Mouse (Mus musculus): ENCODE data around the gene Pigl. TPM values are rescaled to one million over a fixed set of nuclear protein-coding genes. Genes with fewer than 3 reads are reported as not detected.
A peak's percentile ranks its signal among the peaks of the same experiment; 100 is the strongest.

Pigl gene
- polyA plus RNA-seq, 1 experiment = 7.3 TPM

DNA sequence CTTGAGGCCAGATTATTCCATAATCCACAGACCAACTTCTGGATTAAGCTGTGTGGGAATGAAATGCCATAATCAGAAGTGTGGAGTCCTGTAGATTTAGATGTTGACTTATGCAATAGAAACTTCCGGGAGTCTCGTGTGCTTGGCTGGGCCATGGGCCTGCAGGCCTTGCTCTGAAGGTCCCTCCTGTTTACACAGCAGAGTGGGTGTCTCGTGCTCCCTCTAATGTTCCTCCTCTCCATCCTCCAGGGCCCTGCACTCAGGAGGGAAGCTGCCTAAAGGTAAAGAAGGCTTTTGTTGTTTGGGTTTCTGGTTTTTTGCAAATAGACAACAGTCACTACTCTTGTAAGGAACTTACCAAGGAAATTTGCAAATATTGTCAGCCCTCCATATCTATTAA lies 51.3 kb downstream of the Pigl start:
- DNase-seq (ENCODE audit: low read depth, low spot score) = no peak
- WGBS = 42% methylated on average over 3 of the region's 3 CpGs

DNA sequence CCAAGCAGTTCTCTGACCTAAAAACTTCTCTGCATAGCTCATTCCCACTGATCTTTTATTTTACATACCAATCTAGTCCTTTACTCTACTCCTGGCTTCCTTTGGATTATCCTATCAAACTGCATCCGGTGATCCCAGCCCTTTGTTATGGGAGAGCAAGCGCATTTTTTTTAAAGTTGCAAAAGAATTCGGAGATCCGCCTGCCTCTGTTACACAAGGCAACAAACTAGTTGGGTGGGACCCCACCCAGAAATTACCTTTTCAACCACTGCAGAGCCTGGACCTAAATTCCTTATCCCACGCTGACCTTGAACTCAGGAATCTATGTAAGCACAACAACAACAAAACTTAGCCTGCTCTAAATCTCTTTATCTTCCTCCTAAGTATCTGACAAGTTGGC lies 52.7 kb downstream of the Pigl start:
- DNase-seq (ENCODE audit: low read depth, low spot score) = no peak
- WGBS = 68% methylated on average over 5 of the region's 5 CpGs

DNA sequence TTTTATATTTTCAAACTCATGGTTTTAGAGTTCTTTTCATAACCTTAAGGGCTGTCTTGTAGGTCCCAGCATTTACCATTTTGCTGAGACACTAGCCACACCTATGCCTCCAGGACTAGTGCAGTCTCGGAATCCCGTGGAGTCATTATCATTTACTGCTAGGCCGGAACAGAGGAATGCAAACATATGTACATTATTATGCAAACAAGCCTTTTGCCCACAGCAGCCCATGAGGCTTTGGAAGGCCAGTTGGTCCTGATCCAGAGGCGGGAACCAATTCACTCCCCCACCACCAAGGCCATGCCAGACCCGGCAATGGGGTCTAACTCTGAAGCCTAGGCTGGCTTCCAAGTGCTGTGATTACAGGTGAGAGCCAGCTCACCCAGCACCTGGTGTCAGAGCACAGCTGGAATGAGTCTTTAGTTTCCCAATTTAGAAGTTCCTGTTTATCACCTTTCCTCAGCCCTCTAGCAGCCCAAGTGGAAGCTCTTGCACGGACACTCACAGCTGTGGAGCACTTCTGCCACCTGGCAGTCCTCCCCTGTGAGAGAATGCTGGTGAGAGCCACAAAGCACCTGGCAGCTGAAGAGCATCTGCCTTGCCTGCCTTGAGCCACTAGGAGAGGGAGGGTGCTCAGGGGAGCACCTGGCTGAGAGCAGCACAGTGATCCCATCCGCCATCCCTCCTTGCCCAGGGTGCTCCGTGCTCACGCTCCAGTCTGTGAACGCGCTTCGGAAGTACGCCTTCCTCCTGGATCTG lies 53.4 kb downstream of the Pigl start:
- 60% methylated on average over 13 of the region's 13 CpGs for WGBS
- no peak for DNase-seq (ENCODE audit: low read depth, low spot score)

DNA sequence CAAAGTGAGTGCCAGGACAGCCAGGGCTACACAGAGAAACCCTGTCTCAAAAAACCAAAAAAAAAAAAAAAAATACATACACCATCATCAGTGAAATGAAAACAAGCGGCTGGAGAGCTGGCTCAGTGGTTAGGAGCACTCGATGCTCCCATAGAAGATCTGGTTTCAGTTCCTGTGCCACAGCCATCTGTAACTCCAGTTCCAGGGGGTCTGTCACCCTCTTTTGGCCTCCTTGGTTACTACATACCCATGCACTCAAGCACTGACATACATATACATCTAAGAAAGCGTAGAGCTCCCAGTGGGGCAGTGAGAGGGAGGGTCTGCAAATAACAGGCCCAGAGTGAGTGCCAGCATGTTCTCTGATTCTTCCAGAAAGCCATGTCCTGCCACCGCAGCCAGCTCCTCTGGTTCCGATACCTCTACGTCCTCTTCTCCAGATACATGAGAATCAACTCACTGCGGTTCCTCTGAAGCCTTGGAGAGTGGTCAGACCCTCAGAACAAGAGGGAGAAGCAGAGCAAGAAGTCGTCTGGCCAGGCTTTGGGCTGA lies 54.3 kb downstream of the Pigl start:
- 91% methylated on average over 8 of the region's 8 CpGs for WGBS
- no peak for DNase-seq (ENCODE audit: low read depth, low spot score)

DNA sequence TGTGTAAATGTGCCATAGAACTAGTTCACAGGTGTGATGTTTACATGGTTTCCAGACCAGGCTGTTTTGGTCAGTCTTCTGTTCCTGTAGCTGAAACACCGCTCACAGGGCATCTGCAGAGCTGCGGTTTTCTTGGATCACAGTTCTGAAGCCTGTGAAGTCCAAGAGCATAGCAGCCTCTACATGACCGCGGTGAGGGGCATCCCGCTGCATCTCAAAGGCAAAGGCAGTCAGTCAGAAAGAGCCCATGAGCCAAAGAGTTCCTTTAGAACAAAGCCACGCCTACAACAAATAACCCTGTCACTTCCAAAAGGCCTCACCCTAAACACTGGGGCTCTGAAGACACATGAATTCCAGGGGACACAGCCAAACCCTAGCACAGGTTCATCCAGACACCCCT lies 55.1 kb downstream of the Pigl start:
- no peak for DNase-seq (ENCODE audit: low read depth, low spot score)
- WGBS = 79% methylated on average over 6 of the region's 6 CpGs

DNA sequence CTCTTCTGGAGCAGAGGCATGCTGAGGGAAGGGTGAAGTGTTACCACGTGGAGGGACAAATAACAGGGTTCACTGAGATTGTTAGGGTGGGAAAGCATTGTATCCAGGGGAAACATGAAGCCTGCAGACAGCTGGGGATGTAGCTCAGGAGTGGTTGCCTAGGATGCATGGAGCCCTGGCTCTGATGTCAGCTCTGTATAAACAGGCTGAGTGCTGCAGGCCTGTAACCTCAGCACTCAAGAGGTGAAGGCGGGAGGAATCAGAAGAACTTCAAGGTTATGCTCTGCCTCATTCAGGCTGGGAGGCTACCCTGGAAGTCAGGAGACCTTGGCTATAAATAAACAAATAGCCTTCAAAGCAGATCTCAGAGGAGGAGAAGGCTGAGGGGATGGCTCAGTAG lies 60.7 kb downstream of the Pigl start:
- 49% methylated on average over 2 of the region's 2 CpGs for WGBS
- no peak for DNase-seq (ENCODE audit: low read depth, low spot score)

DNA sequence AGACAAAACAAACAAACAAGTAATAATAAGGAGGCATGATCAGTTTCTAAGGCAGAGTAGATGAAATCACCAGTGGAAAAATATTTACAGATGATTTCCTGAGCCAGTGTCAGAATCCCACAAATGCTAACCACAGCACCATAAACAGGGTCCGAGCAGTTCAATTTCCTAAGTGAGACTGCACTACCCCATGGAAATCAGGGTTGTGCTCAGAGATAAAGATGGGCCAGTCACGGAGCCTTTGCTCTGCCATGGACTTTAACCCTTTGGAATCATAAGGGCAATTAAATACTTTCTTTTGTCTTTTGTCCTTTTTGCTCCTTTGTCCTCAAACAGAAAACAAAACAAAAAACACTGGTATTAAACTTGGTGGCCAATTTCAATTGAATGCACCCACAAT lies 64.0 kb downstream of the Pigl start:
- WGBS = 34% methylated on average over 2 of the region's 2 CpGs
- no peak for DNase-seq (ENCODE audit: low read depth, low spot score)

DNA sequence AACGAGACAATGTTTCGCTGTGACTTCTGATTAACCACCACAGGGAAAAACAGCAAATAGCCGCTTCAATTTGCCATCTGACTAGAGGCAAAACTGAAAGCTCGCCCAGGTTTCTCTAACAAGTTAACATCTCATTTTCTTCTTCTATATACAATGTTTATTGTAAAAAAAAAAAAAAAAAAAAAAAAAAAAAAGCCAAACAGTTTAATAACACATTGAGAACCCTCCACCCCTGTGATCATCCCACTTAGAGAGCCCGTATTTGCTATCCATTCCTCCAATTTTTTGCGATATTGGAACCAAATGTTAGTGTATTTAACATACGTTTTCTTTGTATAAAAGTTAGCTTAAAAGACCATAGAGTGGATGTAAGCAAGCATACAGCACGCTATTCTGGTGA lies 78.8 kb downstream of the Pigl start:
- 79% methylated on average over 8 of the region's 8 CpGs for WGBS
- DNase-seq (ENCODE audit: low read depth, low spot score) = no peak

DNA sequence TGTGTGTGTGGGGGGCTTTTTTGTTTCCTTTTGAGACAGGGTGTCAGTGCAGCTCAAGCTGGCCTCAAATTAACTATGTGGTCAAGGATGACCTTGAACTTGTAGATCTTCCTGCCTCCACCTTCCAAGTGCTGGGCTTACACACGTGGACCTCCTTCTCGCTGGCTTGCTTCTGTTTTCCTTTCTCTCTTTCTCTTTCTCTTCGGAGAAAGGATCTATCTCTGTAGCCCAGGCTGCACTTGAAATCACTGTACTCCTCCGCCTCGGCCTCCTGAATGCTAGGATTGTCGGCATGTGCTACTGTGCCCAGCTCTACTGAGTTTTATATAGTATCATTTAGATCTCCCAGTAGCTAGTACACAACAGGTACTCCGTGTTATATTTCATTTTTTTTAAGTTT lies 79.3 kb downstream of the Pigl start:
- 29% methylated on average over 7 of the region's 7 CpGs for WGBS
- no peak for DNase-seq (ENCODE audit: low read depth, low spot score)

DNA sequence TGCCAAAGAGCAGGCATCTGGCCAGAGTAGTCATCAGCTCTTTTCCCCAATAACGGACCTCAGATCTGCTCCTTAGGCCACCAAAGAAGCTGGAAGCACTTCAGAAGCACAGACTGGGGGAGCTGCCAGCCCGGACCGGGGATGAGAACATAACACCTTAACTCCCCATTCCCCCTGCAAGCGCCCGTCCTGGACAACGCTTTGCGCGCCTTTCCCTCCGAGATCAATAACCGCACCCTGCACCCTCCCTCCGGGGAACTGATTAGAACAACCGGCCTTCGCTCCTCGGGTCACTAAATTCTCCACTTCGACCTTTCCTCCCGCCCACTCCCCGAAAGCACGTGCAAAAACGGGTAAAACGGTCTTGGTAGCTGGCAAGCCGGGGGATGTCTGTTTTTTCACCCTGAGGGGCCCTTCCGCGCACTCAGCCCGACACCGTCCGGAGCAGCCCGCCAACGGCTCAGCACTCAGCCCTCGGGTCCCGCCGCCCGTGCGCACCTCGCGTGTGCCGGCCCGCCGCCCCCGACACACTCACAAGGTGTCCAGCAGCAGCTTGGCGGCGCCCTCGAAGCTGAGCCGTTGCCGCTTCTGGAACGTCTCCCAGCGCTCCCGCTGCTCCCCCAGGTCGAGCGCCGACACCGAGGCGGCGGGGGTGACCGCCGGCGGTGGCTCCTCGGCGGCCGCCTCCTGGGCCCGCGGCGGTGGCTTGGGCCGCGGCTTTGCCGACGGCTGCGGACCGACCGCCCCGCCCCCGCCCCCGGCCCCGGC lies 80.2 kb downstream of the Pigl start:
- under 1% methylated on average over 69 of the region's 73 CpGs for WGBS
- DNase-seq (ENCODE audit: low read depth, low spot score) = no peak

DNA sequence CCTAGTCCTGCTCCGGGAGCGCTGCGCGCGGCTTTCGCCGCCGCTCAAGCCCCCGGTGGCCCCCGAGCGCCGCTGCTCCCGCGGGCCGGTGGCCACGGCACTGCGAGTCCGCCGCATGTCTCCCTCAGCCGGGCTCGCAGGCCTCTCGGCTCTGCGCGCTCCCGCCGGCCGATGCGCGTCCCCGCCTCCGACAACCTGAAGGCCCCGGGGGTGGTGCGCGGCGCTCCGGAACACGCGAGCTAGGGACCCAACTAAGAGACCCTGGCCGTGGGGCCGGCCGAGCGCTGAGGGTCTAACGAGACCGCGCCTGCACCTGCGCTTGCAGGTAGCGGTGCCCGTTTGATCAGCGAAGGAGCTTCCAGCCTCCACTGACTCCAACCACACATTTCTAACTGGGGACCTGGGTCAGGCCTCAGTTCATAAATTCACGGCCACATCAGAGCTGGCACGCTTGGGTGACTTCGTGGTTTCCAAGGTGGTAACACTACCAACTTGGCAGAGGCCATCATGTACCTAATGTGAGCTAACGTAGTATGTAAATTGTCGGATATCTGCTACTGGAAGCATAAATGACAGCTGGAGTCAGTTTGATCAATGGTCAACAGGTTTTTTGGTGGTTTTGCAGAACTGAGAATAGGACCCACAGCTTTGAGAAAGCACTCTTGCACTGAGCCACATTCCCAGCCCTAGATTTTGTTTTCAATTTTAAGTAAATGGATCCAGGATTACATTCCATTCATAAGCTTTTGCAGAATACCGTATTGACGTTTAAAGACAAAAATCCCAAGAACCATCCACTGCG lies 81.0 kb downstream of the Pigl start, which contains the start of gene Cenpv:
Gene Cenpv (minus strand): TSS at position 173 of the 802 bp plus-strand sequence.
- WGBS = 6% methylated on average over 57 of the region's 57 CpGs
- peak; percentile 35 for DNase-seq (ENCODE audit: low read depth, low spot score)

DNA sequence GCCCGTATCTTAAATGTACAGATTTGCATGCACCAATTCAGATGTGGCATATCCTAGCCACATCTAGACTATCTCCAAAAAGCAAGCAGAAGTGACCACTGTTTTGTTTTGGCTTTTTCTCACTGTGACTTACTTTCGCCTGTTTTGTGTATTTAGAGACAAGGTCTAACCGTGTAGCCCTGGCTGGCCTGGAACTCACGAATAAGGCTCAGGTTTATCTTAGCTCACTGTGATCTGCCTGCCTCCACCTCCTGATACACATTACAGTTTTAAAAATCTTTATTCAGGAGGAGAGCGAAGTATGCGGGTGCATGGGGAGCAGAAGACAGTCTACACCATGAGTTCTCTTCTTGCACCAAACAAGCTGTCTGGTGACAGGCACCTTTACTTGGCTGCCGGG lies 81.9 kb downstream of the Pigl start:
- no peak for DNase-seq (ENCODE audit: low read depth, low spot score)
- 92% methylated on average over 7 of the region's 7 CpGs for WGBS

DNA sequence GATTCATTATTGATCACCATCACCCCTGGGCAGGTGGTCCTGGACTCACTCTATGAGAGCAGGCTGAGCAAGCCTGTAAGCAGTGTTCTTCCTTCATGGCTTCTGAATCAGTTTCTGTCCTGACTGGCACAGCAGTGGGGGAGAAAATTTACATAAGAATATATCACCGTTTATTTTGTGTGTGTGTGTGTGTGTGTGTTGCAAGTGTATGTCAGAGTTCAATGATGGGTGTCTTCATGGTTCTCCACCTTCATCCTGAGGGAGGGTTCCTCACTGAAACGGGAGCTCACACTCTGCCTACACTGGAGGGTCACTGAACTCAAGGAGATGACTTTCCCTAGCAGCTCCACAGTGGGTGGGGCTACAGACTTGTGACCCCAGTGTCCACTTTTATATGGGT lies 82.7 kb downstream of the Pigl start:
- no peak for DNase-seq (ENCODE audit: low read depth, low spot score)
- WGBS = 33% methylated on average over 2 of the region's 2 CpGs

DNA sequence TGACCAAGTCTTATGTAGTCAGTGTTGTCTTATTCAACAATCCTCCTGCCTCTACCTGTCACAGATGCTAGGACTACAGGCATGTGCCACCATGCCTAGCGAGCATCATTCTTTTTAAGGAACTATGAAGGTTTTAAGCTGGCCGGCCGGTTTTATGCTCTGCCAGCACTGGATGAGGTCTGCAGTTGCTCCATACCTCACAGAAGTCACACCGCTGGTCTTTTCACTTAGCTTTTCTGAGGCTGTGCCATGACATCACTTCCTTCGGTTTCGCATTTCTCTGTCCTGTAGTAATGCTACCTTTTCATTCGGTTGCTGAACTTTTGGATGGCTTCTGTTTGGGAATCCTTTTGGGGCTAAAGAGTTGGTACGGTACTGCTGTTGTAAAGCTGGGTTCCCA lies 83.3 kb downstream of the Pigl start:
- WGBS = 84% methylated on average over 8 of the region's 8 CpGs
- DNase-seq (ENCODE audit: low read depth, low spot score) = no peak

DNA sequence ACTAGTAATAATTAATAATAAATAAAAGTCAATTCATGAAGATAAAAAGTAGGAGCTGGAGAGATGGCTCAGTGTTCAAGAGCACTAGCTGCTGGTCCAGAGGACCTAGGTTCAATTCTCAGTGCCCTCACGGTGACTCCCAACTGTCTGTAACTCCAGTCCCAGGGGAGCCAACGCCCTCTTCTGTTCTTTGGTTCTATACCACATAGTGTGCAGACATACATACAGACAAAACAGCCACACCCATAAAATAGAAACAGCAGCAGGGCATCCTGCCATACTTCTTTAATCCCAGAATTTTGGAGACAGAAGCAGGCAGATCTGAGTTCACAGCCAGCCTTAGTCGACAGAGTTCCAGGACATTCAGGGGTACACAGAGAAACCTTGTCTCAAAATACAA lies 85.7 kb downstream of the Pigl start:
- 90% methylated on average over 3 of the region's 3 CpGs for WGBS
- DNase-seq (ENCODE audit: low read depth, low spot score) = no peak

DNA sequence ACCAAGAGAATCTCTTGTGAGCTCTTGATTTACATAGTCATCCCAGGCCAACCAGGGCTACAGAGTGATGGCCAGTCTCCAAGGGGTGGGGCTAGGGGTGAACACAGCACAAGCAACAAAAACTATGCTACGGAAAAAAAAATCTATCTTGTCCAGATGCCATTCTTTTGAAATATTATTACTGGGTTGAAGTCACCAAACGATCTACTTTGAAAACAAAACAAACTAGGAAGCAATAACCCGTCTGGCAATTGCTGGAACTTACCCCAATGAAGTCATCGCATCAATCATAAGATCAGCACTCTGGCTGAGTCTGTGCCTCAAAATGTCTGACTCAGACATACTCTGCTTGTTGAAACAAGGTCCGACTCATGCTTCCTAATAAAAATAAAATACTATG lies 91.5 kb downstream of the Pigl start:
- DNase-seq (ENCODE audit: low read depth, low spot score) = peak; percentile 57
- 0% methylated on average over 5 of the region's 5 CpGs for WGBS

DNA sequence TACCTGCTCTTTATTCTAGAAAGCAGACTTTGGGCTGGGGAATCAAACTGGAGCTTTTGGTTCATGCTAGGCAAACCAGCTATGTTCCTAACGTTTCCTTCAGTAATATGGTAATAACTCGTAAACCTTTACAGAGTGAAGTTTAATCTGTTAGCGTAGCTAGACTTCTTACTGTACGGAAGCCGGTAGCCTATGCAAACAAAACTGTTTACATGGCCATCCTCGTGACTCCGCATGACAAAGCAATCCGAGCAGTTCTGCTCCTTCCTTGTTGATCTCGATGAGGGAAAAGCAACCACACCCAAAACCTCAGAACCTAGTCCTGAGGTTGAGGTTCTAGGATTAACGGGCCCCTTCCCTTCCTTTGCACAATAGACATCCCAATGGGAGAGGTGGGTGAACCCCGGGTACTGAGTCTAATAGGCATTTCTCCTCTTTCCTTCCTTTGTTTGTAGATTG lies 92.0 kb downstream of the Pigl start:
- 2% methylated on average over 11 of the region's 11 CpGs for WGBS
- DNase-seq (ENCODE audit: low read depth, low spot score) = peak; percentile 92

DNA sequence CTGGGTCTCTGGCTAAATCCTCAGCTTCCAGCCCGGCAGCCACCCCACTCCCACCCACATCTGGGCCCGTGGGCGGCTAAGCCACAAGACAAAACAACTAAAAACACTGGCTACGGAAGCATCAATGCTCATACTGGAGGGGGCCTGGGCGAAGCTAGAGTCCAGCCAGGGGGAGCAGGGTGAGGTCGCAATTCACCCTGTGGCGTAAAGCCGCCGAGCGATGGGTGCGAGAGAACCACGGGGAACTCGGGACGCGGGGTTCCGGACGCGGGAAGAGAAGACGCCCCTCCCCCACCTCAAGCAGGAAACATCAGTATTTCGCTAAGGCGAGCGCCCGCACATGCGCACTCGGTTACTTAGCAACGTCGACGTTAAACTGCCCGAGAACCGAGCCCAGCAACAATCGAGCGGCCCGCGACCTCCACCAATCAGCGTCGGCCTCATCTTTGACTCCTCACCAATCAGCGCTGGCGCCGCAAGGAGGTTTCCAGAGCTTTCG lies 92.5 kb downstream of the Pigl start, which contains the start of gene Ubb:
Gene Ubb (plus strand): TSS at position 445 of the 499 bp plus-strand sequence.
- under 1% methylated on average over 40 of the region's 40 CpGs for WGBS

DNA sequence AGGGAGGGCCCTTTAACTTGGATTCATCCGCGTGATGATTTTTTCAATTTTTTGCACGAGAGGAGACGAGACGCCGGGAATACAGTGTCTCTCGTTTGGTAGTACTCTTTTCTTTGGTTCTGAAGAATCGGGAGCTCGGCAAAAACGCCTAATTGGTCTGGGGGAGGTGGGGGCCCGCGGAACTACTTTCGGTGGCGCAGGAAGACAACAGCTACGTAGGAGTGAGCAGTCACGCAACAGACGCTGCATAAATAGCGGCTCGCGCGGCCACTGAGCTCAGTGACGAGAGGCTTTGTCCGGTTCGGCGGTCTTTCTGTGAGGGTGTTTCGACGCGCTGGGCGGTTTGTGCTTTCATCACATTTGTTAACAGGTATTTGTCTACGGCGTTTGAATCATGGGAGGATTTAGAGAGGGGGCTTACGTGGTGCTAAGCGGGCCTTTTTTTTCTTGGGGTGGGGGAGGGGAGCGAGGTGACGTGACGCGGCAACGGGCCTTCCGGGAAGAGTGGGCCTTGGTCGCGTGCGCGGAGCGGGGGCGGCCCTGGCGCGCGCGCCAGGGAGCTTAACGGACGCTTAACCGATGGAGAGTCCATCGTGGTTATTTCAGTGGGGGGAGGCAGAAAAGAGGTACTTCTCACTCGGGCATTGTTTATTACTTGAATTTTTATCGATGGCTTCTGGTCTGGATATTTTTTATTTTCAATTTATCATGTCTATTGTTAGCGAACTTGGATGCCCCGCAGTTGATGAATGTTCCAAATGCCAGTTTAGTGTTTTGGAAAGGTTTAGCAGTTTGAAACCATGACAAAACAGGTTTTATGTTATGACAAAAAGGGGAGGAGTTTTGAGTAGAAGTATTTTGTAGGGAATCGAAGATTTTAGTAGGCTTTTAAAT lies 93.2 kb downstream of the Pigl start:
- under 1% methylated on average over 58 of the region's 58 CpGs for WGBS
- no peak for DNase-seq (ENCODE audit: low read depth, low spot score)

More for the DNA sequence above, 92.5 kb downstream of the Pigl start, which contains the start of gene Ubb:
- DNase-seq (ENCODE audit: low read depth, low spot score) = peak; percentile 98
